ENCODE assay signal across 11 mouse cellular contexts in genomic region chr11:53307558-53308065, GRCm38 (mm10). TPM values are rescaled to one million over a fixed set of nuclear protein-coding genes. Genes with fewer than 3 reads are reported as not detected.
DNase-seq lines count a peak whose midpoint lies in the region; ATAC-seq lines count a peak whose summit lies in the region.
"Had no signal": no experiment of that assay in that cellular context is flagged by ENCODE, and none has a peak within 500 bp of the region (broad histone marks: within the 10 kb centered on the region; RNA-seq: fewer than 3 reads in every experiment).

No protein-coding gene starts in this region.

- H3K4me3 ChIP-seq in kidney, embryonic 16.5 days (ENCODE audit: low read length) = no peak overlapping the region
- H3K4me3 ChIP-seq in forebrain, embryonic 12.5 days (replicated peaks) = no peak overlapping the region
- H3K4me3 ChIP-seq: limb, embryonic 12.5 days had no signal

- peaks cover 20% of the 10 kb centered on the region for H3K4me1 ChIP-seq in kidney, embryonic 16.5 days (ENCODE audit: insufficient read depth, low read length)
- no peaks in the 10 kb centered on the region for H3K4me1 ChIP-seq in forebrain, embryonic 12.5 days

- H3K9ac ChIP-seq in kidney, embryonic 16.5 days (replicated peaks; ENCODE audit: low read length) = 0 out of 2 replicates have a peak overlapping the region, but pooled peaks have one; percentile 2
- no peak overlapping the region for H3K9ac ChIP-seq in forebrain, embryonic 12.5 days
- H3K9ac ChIP-seq: limb, embryonic 12.5 days had no signal

- H3K27ac ChIP-seq in kidney, embryonic 16.5 days (ENCODE audit: low read length) = peak overlapping the region; percentile 90
- no peak overlapping the region for H3K27ac ChIP-seq in forebrain, embryonic 12.5 days

- 34% methylated on average over 10 of the region's 10 CpGs for WGBS in kidney, embryonic 16.5 days
- WGBS in forebrain, embryonic 12.5 days = 77% methylated on average over 10 of the region's 10 CpGs

- DNase-seq in gastrocnemius, adult 18-20 months (ENCODE audit: low spot score) = peak; percentile 36
- DNase-seq in gastrocnemius, postnatal 10 days = no peak
- peak; percentile 41 to 56 for DNase-seq in heart, adult 9 months (ENCODE audit: low spot score in 2 of 2)
- DNase-seq in skeletal muscle tissue, adult 2 months (ENCODE audit: low read depth, low spot score) = peak; percentile 35
- DNase-seq in right cerebral cortex, postnatal 10 days (ENCODE audit: low spot score in 2 of 2) = no peak
- no peak for DNase-seq in urinary bladder, postnatal 4 days (ENCODE audit: low spot score in 2 of 2)
- DNase-seq: cerebellum, postnatal 14 days had no signal

- ATAC-seq in kidney, embryonic 16.5 days (ENCODE audit: low FRiP score, low TSS enrichment) = peak; percentile 14; the same call in 1 of the 2 replicates
- ATAC-seq in forebrain, embryonic 12.5 days (ENCODE audit: low FRiP score) = no peak

- no peaks in the 10 kb centered on the region for H3K9me3 ChIP-seq in kidney, embryonic 16.5 days (ENCODE audit: low read length)
- no peaks in the 10 kb centered on the region for H3K9me3 ChIP-seq in forebrain, embryonic 12.5 days
- H3K9me3 ChIP-seq: limb, embryonic 12.5 days had no signal

- H3K4me2 ChIP-seq in kidney, embryonic 16.5 days (replicated peaks; ENCODE audit: low read depth, low read length) = no peak overlapping the region
- no peak overlapping the region for H3K4me2 ChIP-seq in forebrain, embryonic 12.5 days
- H3K4me2 ChIP-seq: limb, embryonic 12.5 days had no signal

- H3K27me3 ChIP-seq in kidney, embryonic 16.5 days (ENCODE audit: insufficient read depth, low read length) = no peaks in the 10 kb centered on the region
- no peaks in the 10 kb centered on the region for H3K27me3 ChIP-seq in forebrain, embryonic 12.5 days
- H3K27me3 ChIP-seq: CH12.LX; limb, embryonic 12.5 days had no signal

- no peaks in the 10 kb centered on the region for H3K36me3 ChIP-seq in kidney, embryonic 16.5 days (ENCODE audit: insufficient read depth, low read length)
- H3K36me3 ChIP-seq in forebrain, embryonic 12.5 days (replicated peaks) = no peaks in the 10 kb centered on the region
- H3K36me3 ChIP-seq: limb, embryonic 12.5 days had no signal

RNA-seq across cellular contexts. Expression of gene Hspa4, which starts 7.4 kb away (rescaled TPM):
- total RNA-seq in gastrocnemius, adult 18-20 months (2021) = 10 to 100 TPM; 74.3 to 95.8 TPM
- total RNA-seq in gastrocnemius, postnatal 10 days (2021) = 100 to 1,000 TPM; 115 to 122 TPM
- polyA plus RNA-seq in kidney, embryonic 16.5 days (2015; fragmentation: Nextera tagmentation; extraction: Ambion mirVana) = 82.7 and 85.1 TPM in 2 replicates
- polyA plus RNA-seq in forebrain, embryonic 12.5 days (2016; fragmentation: Nextera tagmentation; extraction: Ambion mirVana) = 93.3 and 95.9 TPM in 2 replicates

RNA-seq across cellular contexts. Expression of gene Zcchc10, which starts 16.9 kb away (rescaled TPM):
- 1 to 10 TPM; 7.4 to 7.8 TPM for total RNA-seq in gastrocnemius, adult 18-20 months (2021)
- total RNA-seq in gastrocnemius, postnatal 10 days (2021) = 1 to 10 TPM; 9.4 to 10.0 TPM
- 19.1 and 25.4 TPM in 2 replicates for polyA plus RNA-seq in kidney, embryonic 16.5 days (2015; fragmentation: Nextera tagmentation; extraction: Ambion mirVana)
- 17.3 and 17.4 TPM in 2 replicates for polyA plus RNA-seq in forebrain, embryonic 12.5 days (2016; fragmentation: Nextera tagmentation; extraction: Ambion mirVana)

RNA-seq across cellular contexts. Expression of gene Aff4, which starts 43.0 kb away (rescaled TPM):
- 10 to 100 TPM; 90.1 to 93.8 TPM for total RNA-seq in gastrocnemius, adult 18-20 months (2021)
- total RNA-seq in gastrocnemius, postnatal 10 days (2021) = 100 to 1,000 TPM; 114 to 129 TPM
- polyA plus RNA-seq in kidney, embryonic 16.5 days (2015; fragmentation: Nextera tagmentation; extraction: Ambion mirVana) = 16.8 and 25.8 TPM in 2 replicates
- 66.9 and 77.6 TPM in 2 replicates for polyA plus RNA-seq in forebrain, embryonic 12.5 days (2016; fragmentation: Nextera tagmentation; extraction: Ambion mirVana)

Comparison
In these comparisons a context has a peak if more than half of its experiments do, and no peak if none do; other contexts are left out.
1. DNase-seq: peak in gastrocnemius, adult 18-20 months (single experiment), heart, adult 9 months (2 of 2) and skeletal muscle tissue, adult 2 months (single experiment); none in gastrocnemius, postnatal 10 days (single experiment), right cerebral cortex, postnatal 10 days (0 of 2) and urinary bladder, postnatal 4 days (0 of 2).